Mouse (Mus musculus) heart, embryonic 14.5 days (tissue): ENCODE measurements around the gene Cpa1. TPM values are rescaled to one million over a fixed set of nuclear protein-coding genes. Genes with fewer than 3 reads are reported as not detected.

Experiments used
- ATAC-seq: fragments of 200-750 bp; cut with Nextera tagmentation; 2 replicates; pipeline ENCODE4 v1.8.0; 2017; ENCODE audit warnings: low read depth, moderate TSS enrichment; ENCODE audit not compliant: insufficient number of reproducible peaks, insufficient read depth, low FRiP score
- H3K27ac ChIP-seq, 2 experiments: fragments of 200-500 bp in 1 of 2; fragments of 300-500 bp in 1 of 2; sonication (generic) in 1 of 2; replicated peaks in 1 of 2; 2 replicates each; pipeline ENCODE4 v1.5.1; 2012 to 2014; ENCODE audit warnings: low read depth in 2 of 2, low read length in 2 of 2, control low read depth in 1 of 2, mild to moderate bottlenecking in 1 of 2, mixed read lengths in 1 of 2; ENCODE audit not compliant: control insufficient read depth in 1 of 2, insufficient read depth in 1 of 2
- H3K27me3 ChIP-seq: fragments of 300-500 bp; sonication (generic); 2 replicates; pipeline ENCODE4 v1.6.1; 2014; ENCODE audit warnings: mild to moderate bottlenecking, low read length, control low read depth; ENCODE audit not compliant: control insufficient read depth, insufficient read depth
- H3K36me3 ChIP-seq: fragments of 300-500 bp; sonication (generic); 2 replicates; pipeline ENCODE4 v1.6.1; 2014; ENCODE audit warnings: mild to moderate bottlenecking, control low read depth, low read length, mixed read lengths; ENCODE audit not compliant: control insufficient read depth, insufficient read depth
- H3K4me1 ChIP-seq, 2 experiments: fragments of 200-500 bp in 1 of 2; fragments of 300-500 bp in 1 of 2; sonication (generic) in 1 of 2; 2 replicates each; pipeline ENCODE4 v1.6.1; 2012 to 2014; ENCODE audit warnings: low read length in 2 of 2, control low read depth in 1 of 2, mixed read lengths in 1 of 2; ENCODE audit not compliant: control insufficient read depth in 2 of 2, insufficient read depth in 2 of 2
- H3K4me2 ChIP-seq: fragments of 300-500 bp; sonication (generic); 2 replicates; pipeline ENCODE4 v1.6.1; 2014; ENCODE audit warnings: mild to moderate bottlenecking, low read length
- H3K4me3 ChIP-seq, 2 experiments: fragments of 200-500 bp in 1 of 2; fragments of 300-500 bp in 1 of 2; sonication (generic) in 1 of 2; 2 replicates each; pipeline ENCODE4 v1.5.1; 2012 to 2014; ENCODE audit warnings: low read length in 2 of 2, mild to moderate bottlenecking in 2 of 2, control low read depth in 1 of 2, low read depth in 1 of 2, moderate library complexity in 1 of 2; ENCODE audit not compliant: control insufficient read depth in 1 of 2, insufficient read depth in 1 of 2
- H3K9ac ChIP-seq: fragments of 300-500 bp; sonication (generic); 2 replicates; pipeline ENCODE4 v1.6.1; 2014; ENCODE audit warnings: mild to moderate bottlenecking, low read length
- H3K9me3 ChIP-seq: fragments of 300-500 bp; sonication (generic); 2 replicates; pipeline ENCODE4 v1.6.1; 2016; ENCODE audit warnings: low read length, control low read depth; ENCODE audit not compliant: control insufficient read depth
- WGBS: fragments of 180-500 bp; shearing (Covaris S2); extraction: QIAGEN DNeasy Blood & Tissue Kit; methylation state at CpG from one replicate; pipeline ENCODE4 v1.1.7; 2014; 5-methylcytosine and 5-hydroxymethylcytosine counted together
- polyA plus RNA-seq: library from polyadenylated mRNA; unstranded; fragments of >200 nt; fragmentation: Nextera tagmentation; extraction: Ambion mirVana; gene quantifications from 2 replicates; pipeline ENCODE4 v1.2.1, GENCODE M21; 2014

Cpa1 gene
- polyA plus RNA-seq, 1 experiment from 2014 or later: 4.5 TPM

- ATAC-seq: no peak
- H3K9me3 ChIP-seq: no peaks in the 10 kb centered on the region
- H3K4me3 ChIP-seq: no peak overlapping the region
- H3K4me1 ChIP-seq: peaks cover 4 to 5% of the 10 kb centered on the region in 2 experiments; a peak in 3 of 4 replicates
- H3K27ac ChIP-seq: no peak overlapping the region
- WGBS: 92% methylated on average over 3 of the region's 3 CpGs
- no peaks in the 10 kb centered on the region for H3K27me3 ChIP-seq
- no peak overlapping the region for H3K4me2 ChIP-seq
- H3K9ac ChIP-seq: no peak overlapping the region
- no peaks in the 10 kb centered on the region for H3K36me3 ChIP-seq
Observed at GRCm38 (mm10) chr6:30644462-30644861, 5.4 kb downstream of the Cpa1 start.

GRCm38 (mm10) chr6:30645379-30645778, 6.4 kb downstream of the Cpa1 start:
- ATAC-seq: no peak
- Histone ChIP-seq H3K27ac (no peak overlapping the region), H3K9ac (no peak overlapping the region), H3K36me3 (no peaks in the 10 kb centered on the region), H3K4me3 (no peak overlapping the region), H3K27me3 (no peaks in the 10 kb centered on the region), H3K4me1 (peaks cover 8 to 9% of the 10 kb centered on the region in 2 experiments; a peak in 3 of 4 replicates), H3K9me3 (no peaks in the 10 kb centered on the region), H3K4me2 (no peak overlapping the region)
- WGBS: 81% methylated on average over 6 of the region's 6 CpGs

DNA sequence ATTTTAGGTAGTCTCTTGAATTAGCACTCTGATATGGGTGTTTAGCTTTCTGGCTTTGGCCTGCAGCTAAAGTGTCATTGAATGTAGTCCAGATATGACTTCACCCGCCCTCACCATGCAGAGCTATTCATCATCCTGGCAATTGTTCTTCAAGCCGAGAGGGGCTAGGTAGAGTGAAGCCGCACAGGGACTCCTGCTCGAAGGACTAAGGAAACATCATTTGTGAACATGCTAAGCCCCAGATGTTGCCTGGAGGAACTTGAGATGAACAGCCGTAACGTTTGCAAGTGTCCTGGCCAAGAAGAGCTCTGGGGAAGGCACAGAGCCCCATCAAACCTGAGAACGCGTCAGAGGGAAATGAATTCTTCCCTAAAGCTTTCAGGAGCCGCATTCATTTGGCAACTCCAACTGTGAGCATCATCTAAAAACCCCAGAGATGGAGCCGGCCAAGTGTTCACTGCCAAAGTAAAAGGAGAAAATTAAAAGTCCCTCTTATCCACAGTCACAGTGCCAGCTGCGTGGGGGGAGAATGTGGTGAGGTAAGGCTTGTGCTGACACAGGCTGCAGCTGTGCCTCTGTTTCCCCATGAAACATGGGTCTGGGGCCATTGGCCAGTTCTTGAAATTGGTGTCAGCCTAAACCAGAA, 10.8 kb downstream of the Cpa1 start:
- H3K4me2 ChIP-seq: no peak overlapping the region
- 71% methylated on average over 11 of the region's 11 CpGs for WGBS
- H3K36me3 ChIP-seq: no peaks in the 10 kb centered on the region
- no peak for ATAC-seq
- no peaks in the 10 kb centered on the region for H3K27me3 ChIP-seq
- no peaks in the 10 kb centered on the region for H3K9me3 ChIP-seq
- 0 out of 4 replicates have a peak overlapping the region, but pooled peaks of 1 of the 2 experiments have one; percentile 12 for H3K27ac ChIP-seq
- no peak overlapping the region for H3K4me3 ChIP-seq
- H3K9ac ChIP-seq: no peak overlapping the region
- peaks cover 8 to 9% of the 10 kb centered on the region in 2 experiments; a peak in 3 of 4 replicates for H3K4me1 ChIP-seq

- H3K4me1 ChIP-seq: peaks cover 13% of the 10 kb centered on the region in 2 experiments
- 0 out of 2 replicates have a peak, but pooled peaks cover 3% of the 10 kb centered on the region for H3K36me3 ChIP-seq
- H3K9ac ChIP-seq: no peak overlapping the region
- H3K27me3 ChIP-seq: no peaks in the 10 kb centered on the region
- H3K27ac ChIP-seq: peak overlapping the region; percentile 57 to 76
- no peak overlapping the region for H3K4me2 ChIP-seq
- no peaks in the 10 kb centered on the region for H3K9me3 ChIP-seq
- WGBS: 63% methylated on average over 9 of the region's 9 CpGs
- peak; percentile 38; the same call in 1 of the 2 replicates for ATAC-seq
- H3K4me3 ChIP-seq: no peak overlapping the region
Observed at GRCm38 (mm10) chr6:30652425-30653188, 13.6 kb downstream of the Cpa1 start.

DNA sequence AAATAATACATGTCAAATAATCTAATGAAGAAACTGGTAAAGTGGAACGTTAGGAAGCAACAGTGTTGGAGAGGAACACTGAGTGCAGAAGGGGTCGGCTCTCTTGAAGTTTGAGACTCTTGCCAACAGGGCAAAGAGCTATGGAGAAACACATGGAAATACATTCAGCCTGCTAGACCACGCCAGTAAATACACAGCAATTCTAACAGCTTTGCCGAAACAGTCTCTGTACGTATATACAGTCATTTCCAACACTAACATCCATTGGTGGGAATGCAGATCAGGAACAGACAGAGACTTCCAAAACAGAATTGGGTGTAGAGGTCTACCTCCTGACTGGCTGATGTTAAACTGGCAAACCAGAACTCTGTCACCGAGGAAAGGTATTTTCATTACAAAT, 14.5 kb downstream of the Cpa1 start:
- Histone ChIP-seq H3K9ac (no peak overlapping the region), H3K4me1 (peaks cover 13% of the 10 kb centered on the region in 2 experiments), H3K9me3 (no peaks in the 10 kb centered on the region), H3K4me2 (no peak overlapping the region), H3K4me3 (no peak overlapping the region), H3K27ac (peak overlapping the region; percentile 57 to 76; a peak in 3 of 4 replicates), H3K36me3 (0 out of 2 replicates have a peak, but pooled peaks cover 3% of the 10 kb centered on the region), H3K27me3 (no peaks in the 10 kb centered on the region)
- ATAC-seq: no peak
- WGBS: 87% methylated on average over 6 of the region's 6 CpGs

DNA sequence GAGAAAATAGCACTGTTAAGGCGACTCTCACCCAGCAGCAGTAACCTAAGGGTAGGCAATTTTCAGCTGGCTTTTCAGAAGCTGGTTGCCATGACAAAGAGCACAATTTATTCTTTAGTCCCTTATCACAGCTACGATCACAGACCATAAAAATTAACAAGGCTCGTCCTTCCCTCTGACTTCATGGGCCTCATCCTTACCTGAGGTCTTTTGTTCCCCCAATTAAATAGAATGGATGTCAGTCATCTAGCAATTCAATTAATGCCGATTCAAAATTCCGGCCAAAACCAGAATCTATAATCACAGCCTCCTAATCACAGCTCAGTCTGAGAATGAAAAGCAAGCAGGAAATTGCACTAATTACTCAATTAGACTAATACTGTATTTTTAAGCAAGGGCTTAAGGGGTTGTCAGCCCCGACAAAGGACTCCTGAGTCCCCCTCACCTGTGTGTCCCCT, 15.4 kb downstream of the Cpa1 start:
- Histone ChIP-seq H3K36me3 (0 out of 2 replicates have a peak, but pooled peaks cover 3% of the 10 kb centered on the region), H3K9me3 (no peaks in the 10 kb centered on the region), H3K4me1 (peaks cover 9 to 12% of the 10 kb centered on the region in 2 experiments), H3K27ac (0 out of 4 replicates have a peak overlapping the region, but pooled peaks of 1 of the 2 experiments have one; percentile 57), H3K4me3 (no peak overlapping the region), H3K9ac (no peak overlapping the region), H3K27me3 (no peaks in the 10 kb centered on the region), H3K4me2 (no peak overlapping the region)
- ATAC-seq: no peak
- WGBS: 81% methylated on average over 6 of the region's 6 CpGs

GRCm38 (mm10) chr6:30654932-30655331, 15.9 kb downstream of the Cpa1 start:
- ATAC-seq: no peak
- no peaks in the 10 kb centered on the region for H3K27me3 ChIP-seq
- 89% methylated on average over 3 of the region's 3 CpGs for WGBS
- 0 out of 2 replicates have a peak, but pooled peaks cover 3% of the 10 kb centered on the region for H3K36me3 ChIP-seq
- H3K27ac ChIP-seq: 0 out of 4 replicates have a peak overlapping the region, but pooled peaks of 1 of the 2 experiments have one; percentile 11
- H3K9ac ChIP-seq: no peak overlapping the region
- no peak overlapping the region for H3K4me3 ChIP-seq
- H3K9me3 ChIP-seq: no peaks in the 10 kb centered on the region
- peaks cover 4 to 7% of the 10 kb centered on the region in 2 experiments for H3K4me1 ChIP-seq
- H3K4me2 ChIP-seq: no peak overlapping the region
